Mouse (Mus musculus): ENCODE measurements around the gene Mnat1. TPM values are rescaled to one million over a fixed set of nuclear protein-coding genes. Genes with fewer than 3 reads are reported as not detected.

Gene Mnat1
- polyA plus RNA-seq, 1 experiment from 2014 or later, result 31.0 TPM

- no peak overlapping the region for H3K27ac ChIP-seq (ENCODE audit: low read depth)
- H3K27me3 ChIP-seq (replicated peaks; ENCODE audit: control insufficient read depth, insufficient read depth, low read length), result no peaks in the 10 kb centered on the region
- H3K36me3 ChIP-seq (ENCODE audit: control insufficient read depth, insufficient read depth, low read length), result no peaks in the 10 kb centered on the region
- H3K4me2 ChIP-seq (ENCODE audit: low read length), result no peak overlapping the region
- H3K9me3 ChIP-seq (ENCODE audit: control insufficient read depth, low read length), result no peaks in the 10 kb centered on the region
- DNase-seq (ENCODE audit: low spot score), result no peak
- no peaks in the 10 kb centered on the region for H3K4me1 ChIP-seq (replicated peaks; ENCODE audit: control insufficient read depth, insufficient read depth, low read length)
- ATAC-seq (replicated peaks; ENCODE audit: low FRiP score, low TSS enrichment, low read depth), result no peak
- H3K4me3 ChIP-seq (ENCODE audit: low read depth, low read length), result no peak overlapping the region
- H3K9ac ChIP-seq (ENCODE audit: low read length), result no peak overlapping the region
- 83% methylated on average over 4 of the region's 4 CpGs for WGBS
These were observed 83.5 kb downstream of the Mnat1 start for GRCm38 (mm10) chr12:73207008-73207407.

GRCm38 (mm10) chr12:73207461-73207860, 83.9 kb downstream of the Mnat1 start:
- Histone ChIP-seq H3K27me3 (replicated peaks; ENCODE audit: control insufficient read depth, insufficient read depth, low read length) (no peaks in the 10 kb centered on the region), H3K9ac (ENCODE audit: low read length) (no peak overlapping the region), H3K4me3 (ENCODE audit: low read depth, low read length) (no peak overlapping the region), H3K27ac (ENCODE audit: low read depth) (no peak overlapping the region), H3K4me2 (ENCODE audit: low read length) (no peak overlapping the region), H3K36me3 (ENCODE audit: control insufficient read depth, insufficient read depth, low read length) (no peaks in the 10 kb centered on the region), H3K4me1 (replicated peaks; ENCODE audit: control insufficient read depth, insufficient read depth, low read length) (no peaks in the 10 kb centered on the region), H3K9me3 (ENCODE audit: control insufficient read depth, low read length) (no peaks in the 10 kb centered on the region)
- no peak for DNase-seq (ENCODE audit: low spot score)
- 86% methylated on average over 1 of the region's 1 CpGs for WGBS
- ATAC-seq (replicated peaks; ENCODE audit: low FRiP score, low TSS enrichment, low read depth), result no peak

DNA sequence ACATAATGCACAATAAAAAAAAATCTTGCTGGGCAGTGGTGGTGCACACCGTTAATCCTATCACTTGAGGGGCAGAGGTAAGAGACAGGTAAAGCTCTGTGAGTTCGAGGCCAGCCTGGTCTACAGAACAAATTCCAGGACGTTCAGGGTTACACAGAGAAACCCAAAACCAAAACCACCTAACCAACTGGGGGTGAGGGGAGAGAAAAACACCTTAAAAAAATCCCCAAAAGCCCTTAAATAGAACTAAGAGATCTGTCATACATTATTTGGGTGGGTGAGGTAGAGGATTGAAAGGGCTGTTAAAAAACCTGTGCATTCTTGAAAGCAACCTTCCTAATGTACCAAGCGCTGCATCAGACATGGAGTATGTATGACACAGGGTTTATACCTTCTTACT, 85.0 kb downstream of the Mnat1 start:
- H3K27ac ChIP-seq (ENCODE audit: low read depth), result no peak overlapping the region
- ATAC-seq (replicated peaks; ENCODE audit: low FRiP score, low TSS enrichment, low read depth) (no peak), DNase-seq (ENCODE audit: low spot score) (no peak)
- H3K9me3 ChIP-seq (ENCODE audit: control insufficient read depth, low read length), result no peaks in the 10 kb centered on the region
- H3K36me3 ChIP-seq (ENCODE audit: control insufficient read depth, insufficient read depth, low read length), result no peaks in the 10 kb centered on the region
- no peak overlapping the region for H3K4me3 ChIP-seq (ENCODE audit: low read depth, low read length)
- no peaks in the 10 kb centered on the region for H3K27me3 ChIP-seq (replicated peaks; ENCODE audit: control insufficient read depth, insufficient read depth, low read length)
- H3K4me1 ChIP-seq (replicated peaks; ENCODE audit: control insufficient read depth, insufficient read depth, low read length), result no peaks in the 10 kb centered on the region
- H3K4me2 ChIP-seq (ENCODE audit: low read length), result no peak overlapping the region
- no peak overlapping the region for H3K9ac ChIP-seq (ENCODE audit: low read length)
- 92% methylated on average over 4 of the region's 4 CpGs for WGBS

DNA sequence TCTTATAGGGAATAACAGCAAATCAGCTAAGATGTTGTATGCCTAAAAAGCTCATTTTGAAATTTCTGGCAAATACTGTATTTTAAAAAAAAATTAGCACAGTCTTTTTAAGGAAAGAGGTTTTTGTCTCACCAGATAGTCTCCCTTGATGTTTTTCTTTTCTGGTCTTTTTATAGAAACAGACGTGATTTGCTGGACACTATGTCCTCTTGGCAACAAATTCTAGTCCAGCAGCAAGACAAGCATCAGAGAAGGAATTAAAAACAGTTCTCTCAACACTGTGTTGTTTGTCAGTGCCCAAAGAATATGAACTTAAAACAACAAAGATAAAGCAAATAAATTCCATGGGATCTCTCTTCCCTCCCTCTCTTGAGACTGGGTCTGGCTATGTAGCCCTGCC, 85.6 kb downstream of the Mnat1 start:
- H3K27me3 ChIP-seq (replicated peaks; ENCODE audit: control insufficient read depth, insufficient read depth, low read length), result no peaks in the 10 kb centered on the region
- H3K9me3 ChIP-seq (ENCODE audit: control insufficient read depth, low read length), result no peaks in the 10 kb centered on the region
- no peak overlapping the region for H3K4me3 ChIP-seq (ENCODE audit: low read depth, low read length)
- ATAC-seq (replicated peaks; ENCODE audit: low FRiP score, low TSS enrichment, low read depth) (no peak), DNase-seq (ENCODE audit: low spot score) (no peak)
- H3K27ac ChIP-seq (ENCODE audit: low read depth), result no peak overlapping the region
- H3K4me2 ChIP-seq (ENCODE audit: low read length), result no peak overlapping the region
- no peaks in the 10 kb centered on the region for H3K4me1 ChIP-seq (replicated peaks; ENCODE audit: control insufficient read depth, insufficient read depth, low read length)
- no peaks in the 10 kb centered on the region for H3K36me3 ChIP-seq (ENCODE audit: control insufficient read depth, insufficient read depth, low read length)
- no peak overlapping the region for H3K9ac ChIP-seq (ENCODE audit: low read length)
- WGBS, result 66% methylated on average over 1 of the region's 1 CpGs

DNA sequence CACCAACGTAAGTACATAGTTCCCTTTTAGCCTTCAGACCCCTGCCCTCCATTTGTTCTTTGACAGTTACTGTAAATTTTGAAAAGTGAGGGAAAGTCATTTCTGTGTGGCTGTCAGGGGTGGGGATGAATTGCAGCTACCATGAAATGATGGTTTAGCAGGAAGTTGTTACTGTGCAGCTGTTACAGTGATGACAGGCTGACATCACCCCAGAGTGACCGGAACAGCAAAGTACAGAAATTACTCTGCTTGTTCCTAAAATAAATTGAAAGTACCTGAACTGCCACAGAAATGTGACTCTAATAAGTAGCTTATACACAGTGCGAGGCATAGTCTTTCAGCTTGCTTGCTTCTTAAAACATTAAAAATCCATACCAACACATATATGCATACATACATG, 86.9 kb downstream of the Mnat1 start:
- Histone ChIP-seq H3K9ac (ENCODE audit: low read length) (no peak overlapping the region), H3K27ac (ENCODE audit: low read depth) (no peak overlapping the region), H3K4me2 (ENCODE audit: low read length) (no peak overlapping the region), H3K4me3 (ENCODE audit: low read depth, low read length) (no peak overlapping the region), H3K27me3 (replicated peaks; ENCODE audit: control insufficient read depth, insufficient read depth, low read length) (no peaks in the 10 kb centered on the region), H3K4me1 (replicated peaks; ENCODE audit: control insufficient read depth, insufficient read depth, low read length) (no peaks in the 10 kb centered on the region), H3K9me3 (ENCODE audit: control insufficient read depth, low read length) (no peaks in the 10 kb centered on the region), H3K36me3 (ENCODE audit: control insufficient read depth, insufficient read depth, low read length) (no peaks in the 10 kb centered on the region)
- WGBS, result 70% methylated on average over 3 of the region's 3 CpGs
- no peak for DNase-seq (ENCODE audit: low spot score)
- ATAC-seq (replicated peaks; ENCODE audit: low FRiP score, low TSS enrichment, low read depth), result no peak

- Histone ChIP-seq H3K4me2 (ENCODE audit: low read length) (no peak overlapping the region), H3K9ac (ENCODE audit: low read length) (no peak overlapping the region), H3K27me3 (replicated peaks; ENCODE audit: control insufficient read depth, insufficient read depth, low read length) (no peaks in the 10 kb centered on the region), H3K27ac (ENCODE audit: low read depth) (no peak overlapping the region), H3K9me3 (ENCODE audit: control insufficient read depth, low read length) (no peaks in the 10 kb centered on the region), H3K4me1 (replicated peaks; ENCODE audit: control insufficient read depth, insufficient read depth, low read length) (no peaks in the 10 kb centered on the region), H3K36me3 (ENCODE audit: control insufficient read depth, insufficient read depth, low read length) (0 out of 2 replicates have a peak, but pooled peaks cover 14% of the 10 kb centered on the region), H3K4me3 (ENCODE audit: low read depth, low read length) (no peak overlapping the region)
- no peak for DNase-seq (ENCODE audit: low spot score)
- ATAC-seq (replicated peaks; ENCODE audit: low FRiP score, low TSS enrichment, low read depth), result no peak
- 90% methylated on average over 5 of the region's 5 CpGs for WGBS
These were observed 92.3 kb downstream of the Mnat1 start for GRCm38 (mm10) chr12:73215773-73216172.

- Histone ChIP-seq H3K27ac (ENCODE audit: low read depth) (no peak overlapping the region), H3K4me3 (ENCODE audit: low read depth, low read length) (no peak overlapping the region), H3K36me3 (ENCODE audit: control insufficient read depth, insufficient read depth, low read length) (0 out of 2 replicates have a peak, but pooled peaks cover 14% of the 10 kb centered on the region), H3K9ac (ENCODE audit: low read length) (no peak overlapping the region), H3K4me2 (ENCODE audit: low read length) (no peak overlapping the region), H3K27me3 (replicated peaks; ENCODE audit: control insufficient read depth, insufficient read depth, low read length) (no peaks in the 10 kb centered on the region), H3K9me3 (ENCODE audit: control insufficient read depth, low read length) (no peaks in the 10 kb centered on the region), H3K4me1 (replicated peaks; ENCODE audit: control insufficient read depth, insufficient read depth, low read length) (no peaks in the 10 kb centered on the region)
- 89% methylated on average over 5 of the region's 5 CpGs for WGBS
- ATAC-seq (replicated peaks; ENCODE audit: low FRiP score, low TSS enrichment, low read depth) (no peak), DNase-seq (ENCODE audit: low spot score) (no peak)
These were observed 95.1 kb downstream of the Mnat1 start for GRCm38 (mm10) chr12:73218632-73219031.

GRCm38 (mm10) chr12:73221235-73221634, 97.7 kb downstream of the Mnat1 start:
- no peaks in the 10 kb centered on the region for H3K4me1 ChIP-seq (replicated peaks; ENCODE audit: control insufficient read depth, insufficient read depth, low read length)
- 82% methylated on average over 3 of the region's 3 CpGs for WGBS
- H3K27ac ChIP-seq (ENCODE audit: low read depth), result no peak overlapping the region
- ATAC-seq (replicated peaks; ENCODE audit: low FRiP score, low TSS enrichment, low read depth) (no peak), DNase-seq (ENCODE audit: low spot score) (no peak)
- H3K4me2 ChIP-seq (ENCODE audit: low read length), result no peak overlapping the region
- no peak overlapping the region for H3K9ac ChIP-seq (ENCODE audit: low read length)
- H3K27me3 ChIP-seq (replicated peaks; ENCODE audit: control insufficient read depth, insufficient read depth, low read length), result no peaks in the 10 kb centered on the region
- no peaks in the 10 kb centered on the region for H3K9me3 ChIP-seq (ENCODE audit: control insufficient read depth, low read length)
- H3K36me3 ChIP-seq (ENCODE audit: control insufficient read depth, insufficient read depth, low read length), result 0 out of 2 replicates have a peak, but pooled peaks cover 14% of the 10 kb centered on the region
- no peak overlapping the region for H3K4me3 ChIP-seq (ENCODE audit: low read depth, low read length)

DNA sequence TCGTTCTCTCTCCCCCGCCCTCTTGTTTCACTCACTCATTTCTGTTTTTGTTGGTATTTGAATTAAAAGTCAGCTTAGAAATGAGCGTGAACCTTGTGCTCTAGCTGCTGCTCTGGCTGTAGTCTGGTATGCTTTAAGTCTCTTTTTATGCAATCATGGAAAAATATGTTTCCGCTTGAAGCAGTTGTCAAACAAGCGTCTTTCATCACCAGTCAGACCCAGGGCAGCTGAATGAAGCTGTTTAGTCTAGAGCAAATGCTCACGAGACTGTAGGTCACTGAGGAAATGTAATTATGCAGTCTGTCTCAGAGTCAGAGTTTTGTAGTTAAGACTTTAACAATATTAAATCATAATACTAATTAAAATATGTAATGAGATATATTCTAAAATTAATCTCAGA, 100.4 kb downstream of the Mnat1 start:
- H3K9me3 ChIP-seq (ENCODE audit: control insufficient read depth, low read length), result no peaks in the 10 kb centered on the region
- no peak for DNase-seq (ENCODE audit: low spot score)
- 46% methylated on average over 6 of the region's 6 CpGs for WGBS
- H3K4me1 ChIP-seq (replicated peaks; ENCODE audit: control insufficient read depth, insufficient read depth, low read length), result no peaks in the 10 kb centered on the region
- no peak for ATAC-seq (replicated peaks; ENCODE audit: low FRiP score, low TSS enrichment, low read depth)
- no peak overlapping the region for H3K4me3 ChIP-seq (ENCODE audit: low read depth, low read length)
- no peaks in the 10 kb centered on the region for H3K27me3 ChIP-seq (replicated peaks; ENCODE audit: control insufficient read depth, insufficient read depth, low read length)
- no peak overlapping the region for H3K4me2 ChIP-seq (ENCODE audit: low read length)
- H3K9ac ChIP-seq (ENCODE audit: low read length), result no peak overlapping the region
- no peak overlapping the region for H3K27ac ChIP-seq (ENCODE audit: low read depth)
- H3K36me3 ChIP-seq (ENCODE audit: control insufficient read depth, insufficient read depth, low read length), result 0 out of 2 replicates have a peak, but pooled peaks cover 13% of the 10 kb centered on the region

Measured in intestine, embryonic 14.5 days (tissue).